Mouse (Mus musculus) gastrocnemius, adult 2 months (tissue): ENCODE measurements around the gene Tnip2. TPM values are rescaled to one million over a fixed set of nuclear protein-coding genes. Genes with fewer than 3 reads are reported as not detected.

Experiments used
- DNase-seq: peaks from one replicate; pipeline ENCODE4 v3.0.0; 2022
- H3K27ac ChIP-seq: fragments of 200-600 bp; 2 replicates; pipeline ENCODE4 v1.8.1; 2022; ENCODE audit warnings: mild to moderate bottlenecking
- H3K4me3 ChIP-seq: fragments of 200-600 bp; 2 replicates; pipeline ENCODE4 v1.8.1; 2022; ENCODE audit warnings: mild to moderate bottlenecking, moderate library complexity
- CTCF ChIP-seq: fragments of 200-600 bp; IDR thresholded peaks from 2 replicates; pipeline ENCODE4 v1.8.1; 2022; ENCODE audit warnings: antibody characterized with exemption, mild to moderate bottlenecking, moderate library complexity
- intact Hi-C: fragments of 180-260 bp; cut with DNase I; formaldehyde crosslinking; loops from one replicate; pipeline ENCODE4 v1.15.1; 2025
- long read RNA-seq, 2 experiments: library from polyadenylated mRNA; stranded (forward); transcript quantifications; one replicate each; pipeline ENCODE4 v2.0.0; 2021
- total RNA-seq, 2 experiments: library from RNA; stranded (reverse); gene quantifications; 2 replicates each; pipeline ENCODE4 v1.2.3; 2021

Tnip2 gene
- 1 to 10 TPM; 2.3 to 3.0 TPM for total RNA-seq
- long read RNA-seq, experiment 1, partial matches to known transcripts, result 1 of 3 reads
- long read RNA-seq, experiment 1, other reads (novel, unspliced or antisense), result 1 of 3 reads
- long read RNA-seq, experiment 2, partial matches to known transcripts, result 0 of 3 reads
- long read RNA-seq, experiment 2, other reads (novel, unspliced or antisense), result 0 of 3 reads

GRCm38 (mm10) chr5:34513466-34514217 lies at the start of gene Tnip2:
Gene Tnip2, minus strand, starts transcription at chr5:34513991.
- Histone ChIP-seq H3K27ac (peak within 1 kb of the TSS; percentile 88), H3K4me3 (peak within 1 kb of the TSS; percentile 83)
- intact Hi-C loops, result loop anchor here (10.0 kb wide), 1 partner anchor 179 kb away; the partner anchor contains the start of gene Rnf4
- TF ChIP-seq CTCF, result no peak
- DNase-seq, result peak; percentile 99

- no peak for DNase-seq
Observed at GRCm38 (mm10) chr5:34551821-34552220, 38.0 kb upstream of the Tnip2 start.

GRCm38 (mm10) chr5:34550251-34550650 lies 36.5 kb upstream of the Tnip2 start:
- H3K27ac ChIP-seq, result no peak overlapping the region
- H3K4me3 ChIP-seq, result peak overlapping the region; percentile 96
- TF ChIP-seq CTCF, result no peak
- intact Hi-C loops, result no loop called here
- DNase-seq, result no peak

More at GRCm38 (mm10) chr5:34551821-34552220, 38.0 kb upstream of the Tnip2 start:
- Histone ChIP-seq H3K4me3 (no peak overlapping the region), H3K27ac (no peak overlapping the region)
- intact Hi-C loops, result no loop called here
- no peak for TF ChIP-seq CTCF

GRCm38 (mm10) chr5:34549483-34550221 lies 35.9 kb upstream of the Tnip2 start:
- Histone ChIP-seq H3K4me3 (peak overlapping the region; percentile 96), H3K27ac (peak overlapping the region; percentile 78)
- intact Hi-C loops, result no loop called here
- TF ChIP-seq CTCF, result 0 out of 2 replicates have a peak, but pooled peaks have one; percentile 3
- DNase-seq, result peak; percentile 54

- Histone ChIP-seq H3K4me3 (peak overlapping the region; percentile 96), H3K27ac (peak overlapping the region; percentile 78)
- no peak for TF ChIP-seq CTCF
- DNase-seq, result no peak
- intact Hi-C loops, result no loop called here
Observed at GRCm38 (mm10) chr5:34549135-34549482, 35.3 kb upstream of the Tnip2 start.

GRCm38 (mm10) chr5:34547410-34547809 lies 33.6 kb upstream of the Tnip2 start:
- no peak overlapping the region for H3K27ac ChIP-seq
- peak; percentile 74 for TF ChIP-seq CTCF
- no peak for DNase-seq
- no peak overlapping the region for H3K4me3 ChIP-seq
- intact Hi-C loops, result loop anchor here (2.0 kb wide), 1 partner anchor 97 kb away; no protein-coding TSS in a partner anchor

DNA sequence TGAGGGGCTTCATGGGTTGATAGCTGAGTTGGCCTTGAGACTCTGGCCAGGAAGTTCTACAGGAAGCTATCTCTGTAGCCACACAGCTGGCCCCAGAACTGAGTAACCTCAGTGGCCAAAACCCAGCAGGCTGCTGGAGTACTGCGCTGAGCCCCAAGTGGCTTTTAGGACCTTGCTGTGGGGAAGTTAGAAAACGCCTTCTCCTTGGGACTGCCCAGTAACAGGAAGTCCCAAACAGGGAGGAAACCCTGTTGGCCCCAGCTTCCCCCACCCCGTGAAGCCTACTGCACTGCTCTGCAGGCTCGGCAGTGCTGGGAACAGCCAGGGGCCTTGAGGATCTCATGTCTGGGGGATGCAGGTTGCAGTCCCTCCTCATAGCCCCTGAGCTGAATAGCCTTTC lies 29.3 kb upstream of the Tnip2 start:
- Histone ChIP-seq H3K27ac (no peak overlapping the region), H3K4me3 (peak overlapping the region; percentile 48)
- intact Hi-C loops, result no loop called here
- TF ChIP-seq CTCF, result no peak
- no peak for DNase-seq

- H3K4me3 ChIP-seq, result no peak overlapping the region
- no peak overlapping the region for H3K27ac ChIP-seq
- intact Hi-C loops, result no loop called here
- DNase-seq, result no peak
- TF ChIP-seq CTCF, result no peak
Observed at GRCm38 (mm10) chr5:34542166-34542565, 28.4 kb upstream of the Tnip2 start.

DNA sequence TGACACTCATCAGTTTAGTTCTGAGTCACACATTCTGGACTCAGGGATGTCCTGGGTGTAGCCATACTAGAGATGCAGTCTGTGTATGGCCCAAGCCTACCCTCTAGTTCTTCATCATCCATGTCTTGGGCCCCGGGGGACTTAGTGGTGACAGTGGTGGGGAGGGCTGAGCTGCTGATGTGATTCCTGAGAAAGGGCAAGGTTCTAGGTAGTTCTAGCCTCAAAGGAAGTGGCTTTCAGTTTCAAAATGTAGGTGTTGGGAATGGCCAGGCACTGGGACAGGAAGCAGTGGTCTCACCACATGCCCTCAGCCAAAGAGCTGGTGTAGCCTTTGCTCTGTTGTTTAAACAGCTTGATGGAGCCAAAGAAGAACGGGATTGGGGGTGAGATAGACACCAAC lies 25.3 kb upstream of the Tnip2 start:
- no peak overlapping the region for H3K27ac ChIP-seq
- no peak overlapping the region for H3K4me3 ChIP-seq
- no peak for DNase-seq
- no peak for TF ChIP-seq CTCF
- intact Hi-C loops, result no loop called here

DNA sequence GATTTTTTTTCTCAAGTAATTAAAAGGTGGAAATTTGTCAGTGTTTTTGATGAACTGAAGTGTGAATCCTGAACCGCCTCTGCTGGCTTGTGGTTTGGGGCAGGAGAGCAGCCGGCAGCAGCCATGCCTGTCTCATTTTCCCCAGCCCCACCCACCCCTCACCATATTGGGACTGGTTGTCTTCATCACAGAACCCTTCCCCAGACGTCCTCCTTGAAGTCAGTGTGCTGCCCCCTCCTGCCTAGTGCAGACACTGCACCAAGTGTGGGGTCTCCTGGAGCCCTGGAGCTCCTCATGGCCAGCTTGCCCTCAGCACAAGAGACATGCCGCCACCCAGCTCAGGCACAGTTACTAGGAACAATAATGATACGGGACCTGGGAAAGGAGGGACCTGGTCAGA lies 24.7 kb upstream of the Tnip2 start:
- Histone ChIP-seq H3K4me3 (no peak overlapping the region), H3K27ac (no peak overlapping the region)
- peak; percentile 42 for TF ChIP-seq CTCF
- no peak for DNase-seq
- intact Hi-C loops, result no loop called here

DNA sequence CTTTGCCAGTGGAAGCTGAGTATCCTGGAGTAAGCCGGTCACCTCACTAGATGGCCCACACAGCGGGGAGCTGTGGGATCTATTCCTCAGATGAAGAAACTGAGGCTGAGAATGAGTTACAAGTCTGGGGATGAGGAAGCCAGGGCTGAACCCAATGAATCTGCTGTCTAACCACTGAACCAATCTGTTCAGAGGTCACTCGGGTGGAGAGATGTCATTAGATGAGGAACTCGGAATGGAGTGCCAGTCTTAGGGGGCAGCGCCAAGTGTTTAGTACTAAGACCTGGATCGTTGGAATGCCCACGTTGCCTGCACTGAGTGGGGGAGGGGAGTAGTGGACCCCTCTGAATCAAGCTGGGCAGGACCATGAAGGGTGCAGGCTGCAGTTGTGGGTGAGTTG lies 24.3 kb upstream of the Tnip2 start:
- Histone ChIP-seq H3K27ac (no peak overlapping the region), H3K4me3 (no peak overlapping the region)
- intact Hi-C loops, result no loop called here
- DNase-seq, result no peak
- no peak for TF ChIP-seq CTCF

DNA sequence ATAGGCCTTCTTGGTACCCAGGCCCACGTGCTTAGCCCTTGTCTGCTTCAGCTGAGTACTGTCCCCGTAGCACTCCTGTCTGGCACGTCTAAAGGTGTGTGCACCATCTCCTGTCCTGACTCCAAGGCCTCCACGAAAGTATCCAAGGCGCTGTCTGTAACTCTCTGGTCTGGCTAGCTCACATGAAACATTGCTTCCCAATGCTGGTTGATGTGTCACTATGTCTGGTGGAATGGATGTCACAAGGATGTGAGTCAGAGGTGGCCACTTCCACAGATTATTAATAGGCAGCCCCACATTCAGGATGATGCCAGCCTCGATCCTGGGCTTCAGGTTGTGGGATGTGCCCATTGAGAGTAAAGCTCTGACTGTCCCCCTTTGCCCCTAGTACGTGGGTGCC lies 22.0 kb upstream of the Tnip2 start:
- Histone ChIP-seq H3K4me3 (no peak overlapping the region), H3K27ac (peak overlapping the region; percentile 51)
- TF ChIP-seq CTCF, result no peak
- intact Hi-C loops, result no loop called here
- no peak for DNase-seq

GRCm38 (mm10) chr5:34534776-34535581 lies 21.2 kb upstream of the Tnip2 start:
- Histone ChIP-seq H3K27ac (peak overlapping the region; percentile 51), H3K4me3 (no peak overlapping the region)
- TF ChIP-seq CTCF, result no peak
- peak; percentile 61 for DNase-seq
- intact Hi-C loops, result no loop called here
